Mouse (Mus musculus): Measurements from ENCODE around the gene Lipn. TPM values are rescaled to one million over a fixed set of nuclear protein-coding genes. Genes with fewer than 3 reads are reported as not detected.

Gene Lipn
- total RNA-seq, 2 experiments from 2014 or later = not detected

Small RNAs within 50 kb of the gene (microRNA-seq; reads per million reads assigned to microRNA genes)
- 0 reads per million in 2 experiments for gene Gm23334

Other genes with a start within 250 kb of the Lipn start
- not detected for gene Lipf, start 106.2 kb upstream of the Lipn start, total RNA-seq (2021)
- not detected for gene Lipk, start 59.1 kb upstream of the Lipn start, total RNA-seq (2021)
- gene Lipm, start 33.6 kb downstream of the Lipn start, total RNA-seq (2021) = under 1 TPM in 1 of 2 experiments, not detected in 1; 0.52 TPM
- gene Ankrd22, start 98.7 kb downstream of the Lipn start, total RNA-seq (2021) = not detected
- gene Stambpl1, start 124.9 kb downstream of the Lipn start, total RNA-seq (2021) = 10 to 100 TPM; 16.4 to 19.7 TPM
- 10 to 100 TPM; 16.4 to 22.9 TPM for gene Acta2, start 188.2 kb downstream of the Lipn start, total RNA-seq (2021)
- gene Fas, start 223.3 kb downstream of the Lipn start, total RNA-seq (2021) = 1 to 10 TPM; 1.9 to 2.0 TPM

Measured in layer of hippocampus, postnatal 14 days (tissue).